In the genomic region with DNA sequence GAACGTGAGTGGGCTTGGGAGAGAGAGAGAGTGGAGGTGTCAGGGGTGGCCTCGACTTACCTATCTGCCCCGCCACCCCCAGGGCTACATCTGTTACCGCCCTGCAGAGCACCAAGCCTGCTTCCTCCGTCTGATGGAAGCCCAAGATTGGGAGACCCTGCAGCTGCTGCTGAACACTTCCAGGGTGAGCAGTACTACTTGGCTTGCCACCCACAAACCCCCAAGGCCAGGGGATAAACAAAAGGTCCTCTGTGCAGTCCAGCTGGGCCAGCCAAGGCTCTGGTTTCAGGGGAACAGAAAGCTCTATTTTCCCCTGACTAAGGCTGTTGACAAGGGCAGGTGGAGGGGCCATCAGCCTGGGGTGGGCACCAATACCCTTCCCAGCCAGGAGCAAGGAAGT, we compare ENCODE assay signal across 14 mouse cellular contexts. TPM values are rescaled to one million over a fixed set of nuclear protein-coding genes. Genes with fewer than 3 reads are reported as not detected.
A peak's percentile ranks its signal among the peaks of the same experiment; 100 is the strongest.
DNase-seq lines count a peak whose midpoint lies in the region; ATAC-seq and TF ChIP-seq lines count a peak whose summit lies in the region.
"Had no signal": no experiment of that assay in that cellular context is flagged by ENCODE, and none has a peak within 500 bp of the region (broad histone marks: within the 10 kb centered on the region; RNA-seq: fewer than 3 reads in every experiment).

No protein-coding gene starts in this region.

- 0 out of 2 replicates have a peak overlapping the region, but pooled peaks have one; percentile 78 for H3K27ac ChIP-seq in intestine, embryonic 15.5 days
- H3K27ac ChIP-seq in olfactory bulb, adult 2 months (ENCODE audit: insufficient read depth, low read depth, low read length): peak overlapping the region; percentile 75; the same call in 1 of the 2 replicates
- H3K27ac ChIP-seq: forebrain, embryonic 15.5 days had no signal

- H3K4me3 ChIP-seq in intestine, embryonic 15.5 days (replicated peaks): no peak overlapping the region
- no peak overlapping the region for H3K4me3 ChIP-seq in olfactory bulb, adult 2 months (ENCODE audit: insufficient read depth, low read depth, low read length)
- H3K4me3 ChIP-seq: forebrain, embryonic 15.5 days had no signal

- H3K27me3 ChIP-seq in intestine, embryonic 15.5 days (replicated peaks): no peaks in the 10 kb centered on the region
- H3K27me3 ChIP-seq: CH12.LX; forebrain, embryonic 15.5 days had no signal

- H3K4me1 ChIP-seq in intestine, embryonic 15.5 days (replicated peaks): peaks cover 44% of the 10 kb centered on the region
- peaks cover 44% of the 10 kb centered on the region for H3K4me1 ChIP-seq in olfactory bulb, adult 2 months (ENCODE audit: control insufficient read depth, insufficient read depth, low read length)

- H3K9me3 ChIP-seq in intestine, embryonic 15.5 days: no peaks in the 10 kb centered on the region
- H3K9me3 ChIP-seq: forebrain, embryonic 15.5 days had no signal

- no peak for ATAC-seq in intestine, embryonic 15.5 days
- ATAC-seq: forebrain, embryonic 15.5 days had no signal

- H3K9ac ChIP-seq in intestine, embryonic 15.5 days: no peak overlapping the region
- H3K9ac ChIP-seq: forebrain, embryonic 15.5 days had no signal

- H3K36me3 ChIP-seq in intestine, embryonic 15.5 days: peaks cover 22% of the 10 kb centered on the region

- TF ChIP-seq CTCF in olfactory bulb, adult 2 months (IDR thresholded peaks at IDR 0.05; ENCODE audit: insufficient read depth, low read depth, low read length): no peak

- no peak overlapping the region for H3K4me2 ChIP-seq in intestine, embryonic 15.5 days (replicated peaks)
- H3K4me2 ChIP-seq: forebrain, embryonic 15.5 days had no signal

- TF ChIP-seq POLR2A in olfactory bulb, adult 2 months (IDR thresholded peaks at IDR 0.05; ENCODE audit: insufficient read depth, low read depth, low read length): no peak

- WGBS in intestine, embryonic 15.5 days: 75% methylated on average over 5 of the region's 5 CpGs
- 39% methylated on average over 5 of the region's 5 CpGs for whole genome bisulfite sequencing in olfactory bulb, adult 2 months

- DNase-seq in gastrocnemius, postnatal 25 days: peak; percentile 38
- DNase-seq in gastrocnemius, postnatal 4 days (ENCODE audit: low spot score in 2 of 2): no peak
- peak; percentile 41 for DNase-seq in ovary, adult 18-20 months (ENCODE audit: low spot score)
- DNase-seq in ovary, postnatal 10 days (ENCODE audit: low spot score): no peak
- DNase-seq in embryo, embryonic 10.5 days (ENCODE audit: low spot score): no peak
- DNase-seq: kidney, adult 11 months had no signal

RNA-seq across cellular contexts. Expression of a gene that starts 0.9 kb away (rescaled TPM):
- total RNA-seq in gastrocnemius, postnatal 25 days (2021): not detected
- 1 to 10 TPM in 1 of 2 experiments, under 1 TPM in 1; 0.91 to 1.5 TPM for total RNA-seq in gastrocnemius, postnatal 4 days (2021)
- 0.40 and 0.68 TPM in 2 replicates for polyA plus RNA-seq in intestine, embryonic 15.5 days (2015; fragmentation: Nextera tagmentation; extraction: Ambion mirVana)
- polyA plus RNA-seq in olfactory bulb, adult 2 months (2012; ENCODE audit: insufficient read depth, insufficient read length, low replicate concordance, missing spikeins): not detected in 2 replicates
- total RNA-seq: common myeloid progenitor, adult 5-6 weeks; megakaryocyte-erythroid progenitor cell, adult 5-6 weeks had no signal
- polyA plus RNA-seq: forebrain, embryonic 15.5 days; heart, embryonic 14.5 days; liver, embryonic 16.5 days had no signal

RNA-seq across cellular contexts. Expression of a gene that starts 4.3 kb away (rescaled TPM):
- total RNA-seq in gastrocnemius, postnatal 25 days (2021): 10 to 100 TPM; 10.5 to 11.7 TPM
- total RNA-seq in gastrocnemius, postnatal 4 days (2021): 10 to 100 TPM; 12.4 to 16.8 TPM
- polyA plus RNA-seq in intestine, embryonic 15.5 days (2015; fragmentation: Nextera tagmentation; extraction: Ambion mirVana): 25.2 and 27.3 TPM in 2 replicates
- polyA plus RNA-seq in olfactory bulb, adult 2 months (2012; ENCODE audit: insufficient read depth, insufficient read length, low replicate concordance, missing spikeins): not detected in 2 replicates

RNA-seq across cellular contexts. Expression of a gene that starts 4.4 kb away (rescaled TPM):
- 10 to 100 TPM; 50.8 to 55.0 TPM for total RNA-seq in gastrocnemius, postnatal 25 days (2021)
- 10 to 100 TPM; 34.6 to 37.4 TPM for total RNA-seq in gastrocnemius, postnatal 4 days (2021)
- polyA plus RNA-seq in intestine, embryonic 15.5 days (2015; fragmentation: Nextera tagmentation; extraction: Ambion mirVana): 79.9 and 80.6 TPM in 2 replicates
- not detected in 2 replicates for polyA plus RNA-seq in olfactory bulb, adult 2 months (2012; ENCODE audit: insufficient read depth, insufficient read length, low replicate concordance, missing spikeins)

RNA-seq across cellular contexts. Expression of a gene that starts 4.4 kb away (rescaled TPM):
- 10 to 100 TPM in 1 of 2 experiments, 1 to 10 TPM in 1; 9.4 to 10.2 TPM for total RNA-seq in gastrocnemius, postnatal 25 days (2021)
- total RNA-seq in gastrocnemius, postnatal 4 days (2021): 10 to 100 TPM; 18.0 to 20.7 TPM
- polyA plus RNA-seq in intestine, embryonic 15.5 days (2015; fragmentation: Nextera tagmentation; extraction: Ambion mirVana): 23.0 and 29.3 TPM in 2 replicates
- not detected in 2 replicates for polyA plus RNA-seq in olfactory bulb, adult 2 months (2012; ENCODE audit: insufficient read depth, insufficient read length, low replicate concordance, missing spikeins)

RNA-seq across cellular contexts. Expression of a gene that starts 13.8 kb away (rescaled TPM):
- total RNA-seq in gastrocnemius, postnatal 25 days (2021): under 1 TPM; 0.10 to 0.11 TPM
- total RNA-seq in gastrocnemius, postnatal 4 days (2021): 1 to 10 TPM; 1.6 TPM
- polyA plus RNA-seq in intestine, embryonic 15.5 days (2015; fragmentation: Nextera tagmentation; extraction: Ambion mirVana): 1.5 and 1.8 TPM in 2 replicates
- polyA plus RNA-seq in olfactory bulb, adult 2 months (2012; ENCODE audit: insufficient read depth, insufficient read length, low replicate concordance, missing spikeins): not detected in 2 replicates
- total RNA-seq: common myeloid progenitor, adult 5-6 weeks; megakaryocyte-erythroid progenitor cell, adult 5-6 weeks had no signal

Comparison
In these comparisons a context has a peak if more than half of its experiments do, and no peak if none do; other contexts are left out.
1. DNase-seq: peak in gastrocnemius, postnatal 25 days (single experiment) and ovary, adult 18-20 months (single experiment); none in gastrocnemius, postnatal 4 days (0 of 2), ovary, postnatal 10 days (single experiment) and embryo, embryonic 10.5 days (single experiment).